Mouse (Mus musculus) liver, embryonic 14.5 days (tissue): ENCODE measurements around the gene Cav2.

ENCODE experiments used
- CTCF ChIP-seq: IDR thresholded peaks from 2 replicates; pipeline ENCODE4 v1.5.1; 2016; ENCODE audit warnings: antibody characterized with exemption, low read depth, control low read depth
- EP300 ChIP-seq: IDR thresholded peaks from 2 replicates; pipeline ENCODE4 v1.6.1; 2016; ENCODE audit warnings: antibody characterized with exemption, low read depth

DNA sequence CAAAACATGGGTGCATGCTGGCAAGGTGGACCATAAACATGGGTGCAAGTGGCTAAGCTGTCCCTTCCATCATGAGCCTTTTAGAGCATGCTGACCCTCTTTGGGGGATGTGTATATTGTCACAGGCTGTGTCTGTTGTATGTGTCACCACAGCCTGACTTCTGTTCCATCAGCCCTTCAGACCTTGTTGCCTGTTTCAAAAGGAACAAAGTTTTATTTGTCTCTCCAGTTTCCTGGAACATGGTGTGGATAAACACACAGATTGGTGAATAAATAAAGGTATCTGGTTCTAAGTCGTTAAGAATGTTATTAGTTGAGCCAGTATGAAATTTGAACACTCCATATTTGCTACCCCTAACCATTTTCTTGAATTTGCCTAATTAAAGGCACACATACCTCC, 29.0 kb upstream of the Cav2 start:
- no peak for TF ChIP-seq CTCF
- no peak for TF ChIP-seq EP300
